Mouse (Mus musculus): ENCODE measurements around the gene Tle3. TPM values are rescaled to one million over a fixed set of nuclear protein-coding genes. Genes with fewer than 3 reads are reported as not detected.

Tle3 gene
- polyA plus RNA-seq, 1 experiment from 2014 or later, result 3.2 TPM

DNA sequence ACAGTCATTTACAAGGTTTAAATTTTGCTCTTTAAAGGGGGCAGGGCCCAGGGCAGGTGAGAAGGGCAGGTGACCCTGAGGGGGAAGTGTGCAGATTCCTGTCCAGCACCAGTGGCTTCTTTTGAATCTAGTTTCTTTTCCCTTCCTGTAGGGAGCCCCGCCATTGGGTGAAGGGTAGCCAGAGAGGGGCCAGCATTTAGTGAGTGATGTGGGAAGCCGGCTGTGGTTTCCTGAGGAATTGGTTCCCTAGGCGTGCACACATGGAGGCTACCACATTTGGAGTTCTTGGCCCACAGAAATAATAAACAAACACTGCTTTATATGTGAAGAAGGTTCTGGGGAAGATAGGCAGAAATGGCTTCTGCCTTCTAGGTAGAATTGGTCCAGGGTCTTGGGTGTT lies 4.5 kb downstream of the Tle3 start:
- no peak for DNase-seq

GRCm38 (mm10) chr9:61377706-61378479 lies 5.7 kb downstream of the Tle3 start:
- Histone ChIP-seq H3K4me2 (ENCODE audit: low read depth, low read length) (0 out of 2 replicates have a peak overlapping the region, but pooled peaks have one; percentile 13), H3K9ac (replicated peaks) (no peak overlapping the region), H3K9me3 (ENCODE audit: low read length) (no peaks in the 10 kb centered on the region), H3K36me3 (replicated peaks; ENCODE audit: insufficient read depth, low read length) (peaks cover 11% of the 10 kb centered on the region; the same call in 1 of the 2 replicates), H3K27ac (ENCODE audit: low read depth) (no peak overlapping the region), H3K27me3 (ENCODE audit: insufficient read depth, low read length) (peaks cover 8% of the 10 kb centered on the region; the same call in 1 of the 2 replicates), H3K4me3 (ENCODE audit: low read depth, low read length) (no peak overlapping the region), H3K4me1 (ENCODE audit: insufficient read depth) (peaks cover 67% of the 10 kb centered on the region)
- ATAC-seq, result no peak
- WGBS (ENCODE audit: insufficient replicate concordance), result 36% methylated on average over 9 of the region's 9 CpGs
- TF ChIP-seq EP300 (IDR thresholded peaks at IDR 0.05; ENCODE audit: low read depth), result no peak
- no peak for TF ChIP-seq CTCF (IDR thresholded peaks at IDR 0.05; ENCODE audit: low read depth)
- no peak for DNase-seq

More for the DNA sequence above, 4.5 kb downstream of the Tle3 start:
- TF ChIP-seq CTCF (IDR thresholded peaks at IDR 0.05; ENCODE audit: low read depth) (no peak), EP300 (IDR thresholded peaks at IDR 0.05; ENCODE audit: low read depth) (no peak)
- Histone ChIP-seq H3K9me3 (ENCODE audit: low read length) (no peaks in the 10 kb centered on the region), H3K27ac (ENCODE audit: low read depth) (no peak overlapping the region), H3K27me3 (ENCODE audit: insufficient read depth, low read length) (peaks cover 8% of the 10 kb centered on the region; the same call in 1 of the 2 replicates), H3K4me3 (ENCODE audit: low read depth, low read length) (no peak overlapping the region), H3K4me2 (ENCODE audit: low read depth, low read length) (peak overlapping the region; percentile 36), H3K36me3 (replicated peaks; ENCODE audit: insufficient read depth, low read length) (peaks cover 10% of the 10 kb centered on the region; the same call in 1 of the 2 replicates), H3K9ac (replicated peaks) (no peak overlapping the region), H3K4me1 (ENCODE audit: insufficient read depth) (peaks cover 74% of the 10 kb centered on the region)
- no peak for ATAC-seq
- 66% methylated on average over 3 of the region's 3 CpGs for WGBS (ENCODE audit: insufficient replicate concordance)

DNA sequence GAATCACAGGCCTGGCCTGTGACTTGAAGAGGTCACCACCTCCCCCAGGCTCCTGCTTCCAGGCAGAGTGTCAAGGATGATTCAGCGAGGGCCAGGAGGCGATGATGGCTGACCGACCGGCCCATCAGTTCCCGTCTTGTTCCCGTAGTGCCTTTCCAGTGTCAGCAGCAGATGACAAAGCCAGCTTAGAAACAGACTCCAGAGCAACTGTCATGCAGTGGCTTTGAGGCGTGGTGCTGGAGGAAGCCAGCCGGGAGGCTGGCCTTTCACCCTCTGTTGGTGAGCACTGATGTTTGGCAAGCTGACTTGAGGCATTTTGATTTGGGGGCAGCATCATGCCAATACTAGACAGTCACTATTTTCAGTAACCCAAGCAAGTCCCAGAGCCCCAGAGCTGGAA lies 6.3 kb downstream of the Tle3 start:
- 0 out of 2 replicates have a peak, but pooled peaks have one; percentile 4 for ATAC-seq

GRCm38 (mm10) chr9:61379016-61379634 lies 7.0 kb downstream of the Tle3 start:
- no peak overlapping the region for H3K4me3 ChIP-seq (ENCODE audit: low read depth, low read length)
- H3K27me3 ChIP-seq (ENCODE audit: insufficient read depth, low read length), result 0 out of 2 replicates have a peak, but pooled peaks cover 1% of the 10 kb centered on the region
- 66% methylated on average over 11 of the region's 11 CpGs for WGBS (ENCODE audit: insufficient replicate concordance)
- no peak for DNase-seq
- TF ChIP-seq CTCF (IDR thresholded peaks at IDR 0.05; ENCODE audit: low read depth) (peak; percentile 44), EP300 (IDR thresholded peaks at IDR 0.05; ENCODE audit: low read depth) (peak; percentile 75; the same call in 1 of the 2 replicates)
- peaks cover 11% of the 10 kb centered on the region; the same call in 1 of the 2 replicates for H3K36me3 ChIP-seq (replicated peaks; ENCODE audit: insufficient read depth, low read length)
- H3K9me3 ChIP-seq (ENCODE audit: low read length), result no peaks in the 10 kb centered on the region
- no peak overlapping the region for H3K9ac ChIP-seq (replicated peaks)
- ATAC-seq, result peak; percentile 81
- H3K27ac ChIP-seq (ENCODE audit: low read depth), result no peak overlapping the region
- H3K4me2 ChIP-seq (ENCODE audit: low read depth, low read length), result no peak overlapping the region
- peaks cover 66% of the 10 kb centered on the region for H3K4me1 ChIP-seq (ENCODE audit: insufficient read depth)

More for the DNA sequence above, 6.3 kb downstream of the Tle3 start:
- peaks cover 72% of the 10 kb centered on the region for H3K4me1 ChIP-seq (ENCODE audit: insufficient read depth)
- no peak overlapping the region for H3K27ac ChIP-seq (ENCODE audit: low read depth)
- 37% methylated on average over 8 of the region's 8 CpGs for WGBS (ENCODE audit: insufficient replicate concordance)
- TF ChIP-seq CTCF (IDR thresholded peaks at IDR 0.05; ENCODE audit: low read depth) (no peak), EP300 (IDR thresholded peaks at IDR 0.05; ENCODE audit: low read depth) (no peak)
- H3K27me3 ChIP-seq (ENCODE audit: insufficient read depth, low read length), result peaks cover 7% of the 10 kb centered on the region; the same call in 1 of the 2 replicates
- H3K4me2 ChIP-seq (ENCODE audit: low read depth, low read length), result no peak overlapping the region
- no peak overlapping the region for H3K9ac ChIP-seq (replicated peaks)
- H3K4me3 ChIP-seq (ENCODE audit: low read depth, low read length), result no peak overlapping the region
- H3K9me3 ChIP-seq (ENCODE audit: low read length), result no peaks in the 10 kb centered on the region
- peaks cover 11% of the 10 kb centered on the region; the same call in 1 of the 2 replicates for H3K36me3 ChIP-seq (replicated peaks; ENCODE audit: insufficient read depth, low read length)
- DNase-seq, result no peak

DNA sequence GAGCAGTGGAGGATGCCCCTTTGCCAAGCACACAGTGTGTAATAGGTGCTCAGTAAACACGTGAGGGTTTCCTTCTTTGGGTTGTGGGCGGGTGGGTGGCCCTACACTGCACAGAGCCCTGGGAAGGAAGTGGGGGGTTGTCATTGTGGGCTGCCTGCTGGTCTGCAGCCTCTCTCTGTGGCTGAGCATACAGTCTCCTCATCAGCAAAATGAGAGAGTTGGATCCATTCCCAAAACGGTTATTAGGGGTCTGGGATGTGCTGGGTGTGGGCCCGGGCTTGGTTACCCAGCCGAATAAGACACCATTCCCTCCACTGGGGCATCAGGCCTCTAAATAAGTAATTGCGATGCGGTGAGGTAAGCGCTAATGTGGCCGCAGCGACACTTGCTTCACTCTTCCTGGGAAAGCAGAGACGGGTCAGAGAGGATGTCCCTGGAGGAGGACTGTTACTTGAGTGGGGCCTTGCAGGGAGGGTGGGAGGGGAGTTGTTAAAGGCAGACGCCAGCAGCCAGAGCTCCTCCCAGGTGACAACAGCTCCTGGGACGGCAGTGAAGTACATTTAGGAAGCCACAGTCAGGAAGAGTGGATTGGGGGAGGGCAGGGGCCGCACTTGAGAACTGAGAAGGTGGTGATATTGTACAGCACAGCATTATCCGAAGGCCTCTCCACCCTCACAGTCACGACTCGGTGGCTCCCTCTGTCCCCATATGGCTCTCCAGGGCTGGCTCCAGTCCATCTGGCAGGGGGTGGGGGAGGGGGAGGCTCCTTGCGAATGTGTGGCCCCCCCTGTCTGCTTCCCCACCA lies 8.3 kb downstream of the Tle3 start:
- no peak for DNase-seq
- H3K4me1 ChIP-seq (ENCODE audit: insufficient read depth), result peaks cover 66% of the 10 kb centered on the region

More for the DNA sequence above, 8.3 kb downstream of the Tle3 start:
- TF ChIP-seq CTCF (IDR thresholded peaks at IDR 0.05; ENCODE audit: low read depth) (no peak), EP300 (IDR thresholded peaks at IDR 0.05; ENCODE audit: low read depth) (no peak)
- Histone ChIP-seq H3K36me3 (replicated peaks; ENCODE audit: insufficient read depth, low read length) (peaks cover 11% of the 10 kb centered on the region; the same call in 1 of the 2 replicates), H3K9ac (replicated peaks) (no peak overlapping the region), H3K9me3 (ENCODE audit: low read length) (no peaks in the 10 kb centered on the region), H3K4me2 (ENCODE audit: low read depth, low read length) (no peak overlapping the region), H3K4me3 (ENCODE audit: low read depth, low read length) (no peak overlapping the region), H3K27me3 (ENCODE audit: insufficient read depth, low read length) (no peaks in the 10 kb centered on the region), H3K27ac (ENCODE audit: low read depth) (no peak overlapping the region)
- ATAC-seq, result no peak
- 38% methylated on average over 18 of the region's 18 CpGs for WGBS (ENCODE audit: insufficient replicate concordance)

Data from liver, postnatal 0 days (tissue).